Mouse (Mus musculus): Measurements from ENCODE around the gene Gm20521. TPM values are rescaled to one million over a fixed set of nuclear protein-coding genes. Genes with fewer than 3 reads are reported as not detected.

Gene Gm20521
- polyA plus RNA-seq, 1 experiment, result 1.6 TPM

GRCm38 (mm10) chr14:54932645-54933150 lies 49.5 kb downstream of the Gm20521 start, which contains the start of gene Il25:
TSS of gene Il25 (plus strand) at chr14:54932695.
- Histone ChIP-seq H3K4me3 (replicated peaks) (no peak within 1 kb of the TSS), H3K36me3 (replicated peaks; ENCODE audit: low read length) (no peaks in the 10 kb centered on the region), H3K27me3 (replicated peaks) (peaks cover 75% of the 10 kb centered on the region), H3K4me1 (peaks cover 46% of the 10 kb centered on the region), H3K9me3 (no peaks in the 10 kb centered on the region)
- TF ChIP-seq FLI1 (IDR thresholded peaks at IDR 0.05; ENCODE audit: low read length) (no peak), GATA1 (IDR thresholded peaks at IDR 0.05; ENCODE audit: borderline replicate concordance, low read length) (no peak)

GRCm38 (mm10) chr14:54935904-54936830 lies 52.9 kb downstream of the Gm20521 start, which contains the start of gene Cmtm5:
TSS of gene Cmtm5 (plus strand) at chr14:54936261.
- Histone ChIP-seq H3K4me1 (peaks cover 30% of the 10 kb centered on the region), H3K27me3 (replicated peaks) (peaks cover 82% of the 10 kb centered on the region), H3K36me3 (replicated peaks; ENCODE audit: low read length) (no peaks in the 10 kb centered on the region), H3K9me3 (no peaks in the 10 kb centered on the region), H3K4me3 (replicated peaks) (no peak within 1 kb of the TSS)
- no peak for TF ChIP-seq FLI1 (IDR thresholded peaks at IDR 0.05; ENCODE audit: low read length)
- TF ChIP-seq GATA1 (IDR thresholded peaks at IDR 0.05; ENCODE audit: borderline replicate concordance, low read length), result no peak

GRCm38 (mm10) chr14:54936831-54937160 lies 53.6 kb downstream of the Gm20521 start:
- Histone ChIP-seq H3K4me1 (peaks cover 30% of the 10 kb centered on the region), H3K36me3 (replicated peaks; ENCODE audit: low read length) (no peaks in the 10 kb centered on the region), H3K27me3 (replicated peaks) (peaks cover 82% of the 10 kb centered on the region), H3K4me3 (replicated peaks) (no peak overlapping the region), H3K9me3 (no peaks in the 10 kb centered on the region)
- TF ChIP-seq GATA1 (IDR thresholded peaks at IDR 0.05; ENCODE audit: borderline replicate concordance, low read length), result no peak
- TF ChIP-seq FLI1 (IDR thresholded peaks at IDR 0.05; ENCODE audit: low read length), result no peak

- TF ChIP-seq GATA1 (IDR thresholded peaks at IDR 0.05; ENCODE audit: borderline replicate concordance, low read length) (no peak), FLI1 (IDR thresholded peaks at IDR 0.05; ENCODE audit: low read length) (no peak)
- Histone ChIP-seq H3K4me3 (replicated peaks) (no peak overlapping the region), H3K9me3 (no peaks in the 10 kb centered on the region), H3K4me1 (peaks cover 29% of the 10 kb centered on the region), H3K36me3 (replicated peaks; ENCODE audit: low read length) (no peaks in the 10 kb centered on the region), H3K27me3 (replicated peaks) (peaks cover 82% of the 10 kb centered on the region)
These were observed 54.3 kb downstream of the Gm20521 start for GRCm38 (mm10) chr14:54937361-54938182.

GRCm38 (mm10) chr14:54938431-54939219 lies 55.4 kb downstream of the Gm20521 start:
- no peaks in the 10 kb centered on the region for H3K36me3 ChIP-seq (replicated peaks; ENCODE audit: low read length)
- no peak for TF ChIP-seq FLI1 (IDR thresholded peaks at IDR 0.05; ENCODE audit: low read length)
- no peak for TF ChIP-seq GATA1 (IDR thresholded peaks at IDR 0.05; ENCODE audit: borderline replicate concordance, low read length)
- H3K9me3 ChIP-seq, result no peaks in the 10 kb centered on the region
- peaks cover 85% of the 10 kb centered on the region for H3K27me3 ChIP-seq (replicated peaks)
- H3K4me1 ChIP-seq, result peaks cover 24% of the 10 kb centered on the region
- no peak overlapping the region for H3K4me3 ChIP-seq (replicated peaks)

- Histone ChIP-seq H3K4me3 (replicated peaks) (no peak overlapping the region), H3K36me3 (replicated peaks; ENCODE audit: low read length) (no peaks in the 10 kb centered on the region), H3K27me3 (replicated peaks) (peaks cover 86% of the 10 kb centered on the region), H3K4me1 (peaks cover 24% of the 10 kb centered on the region), H3K9me3 (no peaks in the 10 kb centered on the region)
- TF ChIP-seq FLI1 (IDR thresholded peaks at IDR 0.05; ENCODE audit: low read length) (no peak), GATA1 (IDR thresholded peaks at IDR 0.05; ENCODE audit: borderline replicate concordance, low read length) (no peak)
These were observed 56.4 kb downstream of the Gm20521 start for GRCm38 (mm10) chr14:54939434-54940175.

- no peak overlapping the region for H3K4me3 ChIP-seq (replicated peaks)
- H3K9me3 ChIP-seq, result no peaks in the 10 kb centered on the region
- H3K36me3 ChIP-seq (replicated peaks; ENCODE audit: low read length), result no peaks in the 10 kb centered on the region
- peaks cover 24% of the 10 kb centered on the region for H3K4me1 ChIP-seq
- H3K27me3 ChIP-seq (replicated peaks), result peaks cover 84% of the 10 kb centered on the region
- TF ChIP-seq FLI1 (IDR thresholded peaks at IDR 0.05; ENCODE audit: low read length), result no peak
These were observed 56.9 kb downstream of the Gm20521 start for GRCm38 (mm10) chr14:54940176-54940530.

GRCm38 (mm10) chr14:54941024-54941978 lies 58.1 kb downstream of the Gm20521 start:
- peaks cover 24% of the 10 kb centered on the region for H3K4me1 ChIP-seq
- TF ChIP-seq FLI1 (IDR thresholded peaks at IDR 0.05; ENCODE audit: low read length), result no peak
- peaks cover 80% of the 10 kb centered on the region for H3K27me3 ChIP-seq (replicated peaks)
- no peaks in the 10 kb centered on the region for H3K36me3 ChIP-seq (replicated peaks; ENCODE audit: low read length)
- H3K4me3 ChIP-seq (replicated peaks), result no peak overlapping the region
- no peaks in the 10 kb centered on the region for H3K9me3 ChIP-seq

All from megakaryocyte, embryonic 14.5 days (primary cell).